Mouse (Mus musculus) liver, postnatal 0 days (tissue): Measurements from ENCODE around the gene Tshz3. TPM values are rescaled to one million over a fixed set of nuclear protein-coding genes. Genes with fewer than 3 reads are reported as not detected.
A peak's percentile ranks its signal among the peaks of the same experiment; 100 is the strongest.

Experiments used
- ATAC-seq: fragments of 200-750 bp; cut with Nextera tagmentation; 2 replicates; pipeline ENCODE4 v1.8.0; 2017; ENCODE audit warnings: mild to moderate bottlenecking, moderate library complexity
- DNase-seq: peaks from one replicate; pipeline ENCODE4 v3.0.0-alpha.2; 2016
- H3K27ac ChIP-seq: fragments of 300-500 bp; sonication (generic); 2 replicates; pipeline ENCODE4 v1.5.1; 2014; ENCODE audit warnings: antibody characterized with exemption, moderate library complexity, mild to moderate bottlenecking, low read depth
- H3K27me3 ChIP-seq: fragments of 300-500 bp; sonication (generic); 2 replicates; pipeline ENCODE4 v1.6.1; 2014; ENCODE audit warnings: low read length, control low read depth, mixed read lengths; ENCODE audit not compliant: insufficient read depth
- H3K36me3 ChIP-seq: fragments of 300-500 bp; sonication (generic); replicated peaks from 2 replicates; pipeline ENCODE4 v1.6.1; 2014; ENCODE audit warnings: mild to moderate bottlenecking, control low read depth, low read length, moderate library complexity, mixed read lengths; ENCODE audit not compliant: insufficient read depth
- H3K4me1 ChIP-seq: fragments of 300-500 bp; sonication (generic); 2 replicates; pipeline ENCODE4 v1.6.1; 2014; ENCODE audit warnings: antibody characterized with exemption, mild to moderate bottlenecking, control low read depth; ENCODE audit not compliant: insufficient read depth
- H3K4me2 ChIP-seq: fragments of 300-500 bp; sonication (generic); 2 replicates; pipeline ENCODE4 v1.6.1; 2014; ENCODE audit warnings: low read depth, mild to moderate bottlenecking, low read length, moderate library complexity, mixed read lengths
- H3K4me3 ChIP-seq: fragments of 300-500 bp; sonication (generic); 2 replicates; pipeline ENCODE4 v1.5.1; 2014; ENCODE audit warnings: low read depth, low read length
- H3K9ac ChIP-seq: fragments of 300-500 bp; sonication (generic); replicated peaks from 2 replicates; pipeline ENCODE4 v1.6.1; 2014; ENCODE audit warnings: mild to moderate bottlenecking, moderate library complexity
- H3K9me3 ChIP-seq: fragments of 300-500 bp; sonication (generic); 2 replicates; pipeline ENCODE4 v1.6.1; 2016; ENCODE audit warnings: mild to moderate bottlenecking, control low read depth, low read length, mixed read lengths
- CTCF ChIP-seq: sonication (generic); IDR thresholded peaks from 2 replicates; pipeline ENCODE4 v1.5.1; 2016; ENCODE audit warnings: antibody characterized with exemption, low read depth
- EP300 ChIP-seq: IDR thresholded peaks from 2 replicates; pipeline ENCODE4 v1.6.1; 2016; ENCODE audit warnings: antibody characterized with exemption, low read depth, mild to moderate bottlenecking
- WGBS: fragments of 180-500 bp; shearing (Covaris S2); extraction: QIAGEN DNeasy Blood & Tissue Kit; methylation state at CpG from one replicate; pipeline ENCODE4 v1.1.7; 2014; ENCODE audit not compliant: insufficient replicate concordance; 5-methylcytosine and 5-hydroxymethylcytosine counted together
- polyA plus RNA-seq: library from polyadenylated mRNA; unstranded; fragments of >200 nt; fragmentation: Nextera tagmentation; extraction: Ambion mirVana; gene quantifications from 2 replicates; pipeline ENCODE4 v1.2.1, GENCODE M21; 2015

Gene Tshz3
- polyA plus RNA-seq, 1 experiment from 2014 or later, result 0.60 TPM

GRCm38 (mm10) chr7:36709974-36710373, 12.1 kb downstream of the Tshz3 start:
- Histone ChIP-seq H3K4me3 (no peak overlapping the region), H3K4me1 (no peaks in the 10 kb centered on the region)

GRCm38 (mm10) chr7:36710387-36710786, 12.5 kb downstream of the Tshz3 start:
- DNase-seq (no peak), ATAC-seq (no peak)
- 58% methylated on average over 6 of the region's 6 CpGs for WGBS
- H3K36me3 ChIP-seq, result no peaks in the 10 kb centered on the region
- H3K4me1 ChIP-seq, result no peaks in the 10 kb centered on the region
- no peak overlapping the region for H3K4me3 ChIP-seq
- H3K27me3 ChIP-seq, result 0 out of 2 replicates have a peak, but pooled peaks cover 3% of the 10 kb centered on the region
- H3K27ac ChIP-seq, result no peak overlapping the region
- no peak overlapping the region for H3K4me2 ChIP-seq
- TF ChIP-seq CTCF, result no peak
- no peak for TF ChIP-seq EP300
- H3K9ac ChIP-seq, result no peak overlapping the region
- no peaks in the 10 kb centered on the region for H3K9me3 ChIP-seq

More at GRCm38 (mm10) chr7:36709974-36710373, 12.1 kb downstream of the Tshz3 start:
- Histone ChIP-seq H3K9me3 (no peaks in the 10 kb centered on the region), H3K4me2 (no peak overlapping the region), H3K36me3 (no peaks in the 10 kb centered on the region), H3K9ac (no peak overlapping the region), H3K27ac (no peak overlapping the region), H3K27me3 (0 out of 2 replicates have a peak, but pooled peaks cover 3% of the 10 kb centered on the region)
- ATAC-seq (no peak), DNase-seq (no peak)
- 64% methylated on average over 12 of the region's 12 CpGs for WGBS
- TF ChIP-seq EP300, result no peak
- TF ChIP-seq CTCF, result no peak

DNA sequence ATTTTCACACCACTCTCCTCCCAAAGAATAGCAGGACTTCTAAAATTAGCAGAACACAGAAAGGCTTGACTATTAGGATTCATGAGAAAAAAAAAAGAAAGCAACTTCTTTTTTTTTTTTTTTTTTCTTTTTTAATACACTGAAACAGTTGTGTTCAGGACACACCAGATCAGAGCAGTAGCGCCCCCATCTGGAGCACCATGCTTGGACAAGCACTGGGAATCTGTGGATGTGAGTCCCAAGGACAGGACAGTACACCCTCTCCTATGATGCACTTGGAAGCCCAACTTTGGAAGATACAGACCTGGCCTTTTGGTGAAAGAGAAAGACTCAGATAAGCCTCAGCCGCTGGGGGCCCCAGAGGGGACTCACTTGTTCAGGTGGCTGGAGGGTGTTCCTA, 13.8 kb downstream of the Tshz3 start:
- no peak for ATAC-seq
- Histone ChIP-seq H3K27ac (no peak overlapping the region), H3K9me3 (no peaks in the 10 kb centered on the region), H3K27me3 (0 out of 2 replicates have a peak, but pooled peaks cover 3% of the 10 kb centered on the region), H3K4me2 (no peak overlapping the region), H3K4me3 (no peak overlapping the region), H3K9ac (no peak overlapping the region), H3K36me3 (no peaks in the 10 kb centered on the region), H3K4me1 (no peaks in the 10 kb centered on the region)
- peak; percentile 15; the same call in 1 of the 2 replicates for TF ChIP-seq CTCF
- no peak for TF ChIP-seq EP300
- DNase-seq, result no peak
- 66% methylated on average over 2 of the region's 2 CpGs for WGBS

DNA sequence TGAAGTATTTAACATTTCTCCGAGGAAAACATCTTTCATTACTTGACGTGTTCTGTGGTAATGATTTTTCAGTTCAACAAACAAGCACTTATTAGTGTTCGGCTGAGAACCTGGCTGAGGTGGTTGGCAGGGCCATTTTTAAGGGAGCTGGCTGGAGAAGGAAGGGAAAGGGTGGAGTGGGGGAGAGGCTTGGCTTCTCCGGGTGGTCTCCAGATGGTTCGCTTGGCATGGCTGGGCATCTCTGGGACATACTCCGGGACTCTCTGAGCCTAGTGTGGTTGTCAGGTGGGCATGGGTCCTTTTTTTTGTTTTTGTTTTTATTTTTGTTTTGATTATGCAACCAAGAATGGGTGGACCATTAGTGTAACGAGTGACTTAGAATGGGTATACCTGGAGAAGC, 16.4 kb downstream of the Tshz3 start:
- no peaks in the 10 kb centered on the region for H3K36me3 ChIP-seq
- 78% methylated on average over 7 of the region's 7 CpGs for WGBS
- no peak overlapping the region for H3K4me3 ChIP-seq
- no peaks in the 10 kb centered on the region for H3K9me3 ChIP-seq
- H3K4me1 ChIP-seq, result no peaks in the 10 kb centered on the region
- TF ChIP-seq EP300, result no peak
- TF ChIP-seq CTCF, result no peak
- ATAC-seq (no peak), DNase-seq (no peak)
- no peaks in the 10 kb centered on the region for H3K27me3 ChIP-seq
- H3K4me2 ChIP-seq, result no peak overlapping the region
- H3K27ac ChIP-seq, result no peak overlapping the region
- no peak overlapping the region for H3K9ac ChIP-seq

GRCm38 (mm10) chr7:36717192-36717591, 19.3 kb downstream of the Tshz3 start:
- Histone ChIP-seq H3K9me3 (no peaks in the 10 kb centered on the region), H3K36me3 (no peaks in the 10 kb centered on the region), H3K27ac (no peak overlapping the region), H3K4me2 (no peak overlapping the region), H3K4me3 (no peak overlapping the region), H3K4me1 (no peaks in the 10 kb centered on the region), H3K9ac (no peak overlapping the region), H3K27me3 (no peaks in the 10 kb centered on the region)
- 53% methylated on average over 6 of the region's 6 CpGs for WGBS
- 0 out of 2 replicates have a peak, but pooled peaks have one; percentile 9 for TF ChIP-seq CTCF
- TF ChIP-seq EP300, result no peak
- DNase-seq (no peak), ATAC-seq (no peak)

DNA sequence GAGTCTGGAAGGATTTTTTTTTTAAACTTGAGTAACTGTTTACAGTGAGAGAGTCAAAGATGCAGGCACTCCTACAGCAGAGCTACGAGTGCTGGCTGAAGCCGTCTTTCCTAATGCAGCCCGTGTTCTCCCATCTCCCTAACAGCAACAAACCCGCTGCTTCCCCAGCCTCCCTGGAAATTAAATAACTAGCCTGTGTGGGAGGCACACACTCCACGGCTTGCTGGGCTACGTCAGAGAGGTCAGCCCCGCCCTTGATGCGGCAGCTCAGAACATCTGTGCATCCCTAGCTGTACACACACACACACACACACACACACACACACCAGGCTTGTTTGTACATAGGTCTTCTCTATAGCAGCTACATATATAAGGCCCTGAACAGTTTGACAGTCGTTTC, 22.9 kb downstream of the Tshz3 start:
- H3K9ac ChIP-seq, result no peak overlapping the region
- no peaks in the 10 kb centered on the region for H3K4me1 ChIP-seq
- WGBS, result 66% methylated on average over 9 of the region's 9 CpGs
- no peak for ATAC-seq
- no peaks in the 10 kb centered on the region for H3K36me3 ChIP-seq
- no peak overlapping the region for H3K27ac ChIP-seq
- no peak overlapping the region for H3K4me3 ChIP-seq
- H3K4me2 ChIP-seq, result no peak overlapping the region
- DNase-seq, result no peak
- no peaks in the 10 kb centered on the region for H3K27me3 ChIP-seq
- no peak for TF ChIP-seq CTCF
- no peak for TF ChIP-seq EP300
- H3K9me3 ChIP-seq, result no peaks in the 10 kb centered on the region
